Mouse (Mus musculus) mouse embryonic stem cell (cell line): ENCODE measurements around the gene Rad51.

ENCODE experiments used
- in situ Hi-C, 2 experiments: fragments of 300-500 bp; cut with MboI; formaldehyde crosslinking; loops; 1 replicate in 1 of 2; 3 replicates in 1 of 2; pipeline ENCODE4 v1.14.3; 2019 to 2020; ENCODE audit warnings: low sequenced_read_pairs in 2 of 2, low pct_unique_long_range_greater_than_20kb in 1 of 2, mixed read lengths in 1 of 2; ENCODE audit not compliant: unreplicated experiment in 1 of 2

The Rad51 gene

DNA sequence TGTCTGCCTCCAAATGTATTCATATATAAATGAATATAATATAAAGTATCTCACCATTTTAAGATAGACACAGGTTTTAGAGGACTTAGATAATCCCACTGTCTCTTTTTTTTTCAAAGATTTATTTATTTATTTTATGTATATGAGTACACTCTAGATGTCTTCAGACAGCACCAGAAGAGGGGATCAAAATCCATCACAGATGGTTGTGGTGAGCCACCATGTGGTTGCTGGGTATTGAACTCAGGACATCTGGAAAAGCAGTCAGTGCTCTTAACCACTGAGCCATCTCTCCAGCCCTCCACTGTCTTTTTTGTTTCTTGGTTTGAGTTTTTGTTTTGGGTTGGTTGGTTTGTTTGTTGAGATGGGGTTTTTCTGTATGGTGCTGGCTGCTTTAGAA, 45.2 kb downstream of the Rad51 start:
- in situ Hi-C loops = no loop called here

- in situ Hi-C loops = no loop called here
These were observed 48.7 kb downstream of the Rad51 start for GRCm38 (mm10) chr2:119161247-119161646.

DNA sequence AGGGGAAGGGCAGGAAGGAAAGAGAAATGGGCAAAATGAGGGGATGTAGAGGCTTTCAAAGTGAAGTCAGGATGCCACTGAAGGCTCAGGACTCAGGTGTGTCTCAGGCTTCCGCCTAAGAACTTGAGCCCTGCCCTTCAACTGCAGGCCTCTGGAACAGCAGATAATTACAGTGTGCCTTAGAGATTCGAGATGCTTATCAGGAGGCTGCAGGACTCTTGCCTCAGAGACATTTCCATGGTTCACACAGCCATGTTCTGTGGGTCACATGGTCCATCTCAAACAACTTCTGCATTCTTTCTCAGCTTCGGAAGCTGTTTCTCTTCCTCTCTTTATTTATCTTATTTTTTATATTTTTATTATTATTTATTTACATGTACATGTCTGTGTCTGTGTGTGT, 50.5 kb downstream of the Rad51 start:
- in situ Hi-C loops = no loop called here

- in situ Hi-C loops = no loop called here
These were observed 51.4 kb downstream of the Rad51 start for GRCm38 (mm10) chr2:119163999-119164398.

- in situ Hi-C loops = no loop called here
These were observed 52.8 kb downstream of the Rad51 start for GRCm38 (mm10) chr2:119165401-119165800.

GRCm38 (mm10) chr2:119166901-119167865, 54.6 kb downstream of the Rad51 start, which contains the start of gene Gchfr:
TSS of gene Gchfr (plus strand) at chr2:119167773.
- in situ Hi-C loops = no loop called here

DNA sequence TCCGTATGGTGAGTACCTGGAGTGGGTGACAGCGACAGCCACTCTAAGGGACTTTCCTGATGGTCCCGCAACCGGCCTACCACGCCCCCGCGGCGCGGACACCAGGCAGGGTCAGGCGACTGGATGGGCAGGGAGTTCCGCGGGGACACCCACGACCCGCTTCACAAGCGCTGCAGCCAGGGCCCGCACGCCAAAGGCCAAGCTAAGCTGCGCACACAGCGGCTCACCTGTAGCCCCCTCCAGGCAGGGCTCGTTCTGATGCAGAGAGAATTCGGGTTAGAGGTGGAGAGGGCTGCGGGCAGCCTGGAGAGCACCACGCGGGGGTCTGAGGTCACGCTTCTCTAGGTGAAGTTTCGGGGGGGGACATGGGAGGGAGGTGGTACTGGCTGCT, 55.3 kb downstream of the Rad51 start:
- in situ Hi-C loops = no loop called here

GRCm38 (mm10) chr2:119170282-119170681, 57.7 kb downstream of the Rad51 start:
- in situ Hi-C loops = no loop called here

GRCm38 (mm10) chr2:119171574-119171973, 59.0 kb downstream of the Rad51 start:
- in situ Hi-C loops = no loop called here

DNA sequence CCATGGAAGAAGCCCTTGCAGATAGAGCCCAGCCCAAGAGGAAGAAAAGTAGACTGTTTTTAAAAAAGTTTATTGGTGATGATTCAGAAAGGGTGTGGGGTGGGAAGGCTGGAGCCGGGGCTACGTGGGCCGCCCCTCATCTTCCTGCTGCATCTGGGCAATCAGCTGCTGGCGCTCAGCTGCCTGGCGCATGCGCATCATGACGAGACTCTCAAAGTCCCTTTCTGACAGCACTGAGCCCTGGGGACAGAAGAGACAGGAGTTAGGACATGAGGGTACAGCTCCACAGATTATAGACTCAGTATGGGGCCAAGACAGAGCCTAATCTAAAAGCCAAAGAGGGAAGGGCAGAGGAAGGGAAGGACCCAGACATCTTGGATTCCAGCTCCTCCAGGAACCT, 59.9 kb downstream of the Rad51 start:
- in situ Hi-C loops = no loop called here

DNA sequence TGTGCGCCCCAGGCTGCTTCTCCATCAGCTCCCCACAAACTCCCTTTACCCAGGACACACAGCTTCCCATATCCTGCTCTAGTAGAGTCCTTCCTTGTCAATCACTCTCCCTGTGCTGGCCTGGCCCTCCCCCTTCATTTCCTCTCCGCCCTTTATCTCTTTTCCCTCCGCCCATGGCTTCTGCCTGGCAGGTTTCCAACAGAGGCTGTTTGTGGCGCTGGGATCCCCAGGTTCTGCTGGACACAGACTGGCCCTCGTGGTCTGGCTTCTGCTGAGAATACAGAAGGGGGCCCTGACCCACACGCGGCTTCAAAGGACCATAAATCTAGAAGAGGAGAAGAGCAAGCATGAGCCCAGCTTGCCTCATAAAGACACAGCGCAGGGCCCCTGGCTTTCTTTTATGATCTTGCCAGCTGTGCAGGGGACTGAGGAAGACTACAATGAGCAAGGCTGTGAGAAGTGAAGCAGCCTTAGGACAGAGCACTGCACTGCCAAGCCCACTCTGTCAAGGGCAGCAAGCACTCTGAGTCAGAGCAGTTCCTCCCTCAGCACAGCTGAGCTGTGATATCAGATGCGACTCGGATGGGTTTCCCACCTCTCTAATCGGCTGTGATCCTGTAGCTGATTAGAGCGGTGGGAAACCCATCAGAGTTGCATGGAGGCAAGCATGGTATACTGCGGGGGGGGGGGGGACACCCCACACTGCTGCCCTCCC, 60.4 kb downstream of the Rad51 start:
- in situ Hi-C loops = no loop called here

DNA sequence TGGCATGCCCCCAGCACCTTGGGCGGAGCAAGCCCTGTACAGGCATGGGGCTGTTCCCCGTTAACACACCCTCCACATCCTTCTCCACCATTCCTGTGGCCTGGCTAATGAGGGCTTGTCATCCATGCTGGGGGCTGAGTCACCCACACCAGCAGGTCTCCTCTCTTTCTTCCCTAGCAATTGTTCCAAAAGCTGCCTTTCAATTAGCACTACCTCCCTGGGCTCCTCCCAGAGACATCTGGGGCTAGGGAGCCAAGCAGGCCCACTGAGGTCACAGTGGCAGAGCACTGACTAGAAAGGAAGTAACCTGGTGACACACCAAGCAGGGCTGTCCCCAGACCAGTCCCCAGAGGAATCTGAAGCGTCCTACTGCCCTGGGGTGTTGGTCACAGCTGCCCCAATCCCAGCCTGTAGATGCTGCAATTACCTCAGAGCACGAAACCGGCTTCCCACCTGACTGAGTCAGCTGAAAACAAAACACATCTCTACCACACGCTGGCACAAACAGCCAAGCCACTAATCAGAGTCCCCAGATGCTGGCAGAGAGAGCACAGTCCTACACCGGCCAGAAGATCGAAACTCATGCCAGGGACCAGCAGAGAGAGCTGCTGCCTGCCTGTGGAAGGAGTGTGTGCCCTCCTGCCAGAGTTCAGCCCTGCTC, 61.5 kb downstream of the Rad51 start, which contains the start of gene Gm14137:
Gm14137 (plus strand) TSS at position 519 of the 661 bp plus-strand sequence.
- in situ Hi-C loops = no loop called here

DNA sequence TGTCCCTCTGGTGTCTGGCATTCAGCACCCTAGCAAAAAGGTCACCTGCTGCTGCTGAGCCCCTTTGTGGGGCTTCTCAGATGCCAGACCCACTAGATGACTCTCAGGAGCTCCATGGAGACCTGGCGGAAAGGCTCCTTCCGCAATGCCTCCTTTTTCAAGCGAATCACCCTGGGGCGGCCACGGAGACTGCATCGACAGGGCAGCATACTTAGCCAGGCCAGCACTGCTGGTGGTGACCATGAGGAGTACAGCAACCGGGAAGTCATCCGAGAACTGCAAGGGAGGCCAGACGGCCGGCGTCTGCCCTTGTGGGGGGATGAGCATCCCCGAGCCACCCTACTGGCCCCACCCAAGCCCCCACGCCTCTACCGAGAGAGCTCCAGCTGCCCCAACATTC, 62.3 kb downstream of the Rad51 start:
- in situ Hi-C loops = no loop called here

DNA sequence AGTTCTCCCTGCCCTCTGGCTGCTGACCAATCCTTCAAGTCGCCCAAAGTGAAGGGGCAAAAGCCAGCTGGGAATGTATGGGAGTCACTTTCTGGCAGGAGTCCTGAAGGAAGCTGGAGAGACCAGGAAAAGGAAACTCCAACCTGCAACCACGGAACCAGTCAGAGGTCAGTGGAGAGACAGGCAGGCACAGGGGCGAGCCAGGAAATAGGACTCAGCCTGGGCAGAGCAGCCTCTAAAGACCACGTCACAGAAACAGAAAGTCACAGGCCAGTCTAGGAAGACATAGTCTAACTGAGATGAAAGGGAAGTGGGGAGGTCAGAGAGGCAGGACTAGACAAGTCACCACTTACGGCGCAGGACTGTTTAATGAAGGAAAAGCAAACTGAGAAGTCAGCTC, 63.0 kb downstream of the Rad51 start:
- in situ Hi-C loops = no loop called here

DNA sequence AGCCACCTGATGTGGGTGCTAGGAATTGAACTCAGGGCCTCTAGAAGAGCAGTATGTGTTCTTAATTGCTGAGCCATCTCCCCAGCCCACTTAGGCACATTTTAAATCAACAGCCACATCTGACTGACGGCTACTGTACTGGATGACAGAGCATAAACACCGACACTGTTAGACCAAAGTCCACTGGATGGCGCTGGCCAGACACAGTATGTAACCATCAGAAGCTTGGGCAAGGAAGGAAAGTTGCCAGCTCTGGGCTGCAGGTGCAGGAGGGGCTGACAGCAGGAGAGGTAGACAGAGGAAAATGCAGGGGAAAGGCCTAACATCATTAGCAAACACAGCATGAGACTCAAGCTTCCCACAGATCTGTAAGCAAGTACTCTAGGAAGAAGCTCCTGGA, 64.2 kb downstream of the Rad51 start:
- in situ Hi-C loops = no loop called here

DNA sequence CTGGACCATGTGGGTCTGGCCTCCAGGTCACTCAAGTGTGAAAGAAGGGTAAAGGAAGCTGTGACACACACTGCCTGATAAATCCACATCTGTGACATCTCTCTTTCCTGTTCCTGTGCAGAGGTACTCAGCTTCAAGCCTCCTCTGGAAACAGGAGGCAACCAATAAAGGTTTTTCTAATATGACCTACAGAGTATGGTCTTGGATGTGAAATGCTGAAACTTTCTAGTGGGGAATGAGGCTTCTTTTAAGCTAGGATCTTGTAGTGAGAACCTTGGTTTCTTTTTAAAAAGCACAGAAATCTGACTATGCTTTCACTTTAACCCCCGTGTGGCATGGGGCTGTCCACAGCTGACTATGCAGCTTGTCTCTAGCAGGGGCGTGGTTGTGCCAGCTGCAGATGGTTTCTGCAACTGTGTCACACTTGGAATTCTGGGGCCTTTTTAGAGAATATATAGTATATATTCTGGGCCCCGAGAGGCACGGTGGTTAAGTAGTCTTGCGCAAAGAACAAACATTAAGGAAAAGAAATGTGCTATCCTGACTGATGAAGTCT, 64.9 kb downstream of the Rad51 start:
- in situ Hi-C loops = no loop called here

- in situ Hi-C loops = no loop called here
These were observed 70.3 kb downstream of the Rad51 start for GRCm38 (mm10) chr2:119182914-119183313.

GRCm38 (mm10) chr2:119189029-119189710, 76.6 kb downstream of the Rad51 start:
- in situ Hi-C loops = no loop called here
